Mouse (Mus musculus) neural tube, embryonic 14.5 days (tissue): ENCODE measurements around the gene Dnlz. TPM values are rescaled to one million over a fixed set of nuclear protein-coding genes. Genes with fewer than 3 reads are reported as not detected.

Experiments
- ATAC-seq: fragments of 200-750 bp; cut with Nextera tagmentation; 2 replicates; pipeline ENCODE4 v1.8.0; 2017; ENCODE audit warnings: low read depth, mild to moderate bottlenecking, moderate TSS enrichment, moderate library complexity
- H3K27ac ChIP-seq: fragments of 300-500 bp; sonication (generic); 2 replicates; pipeline ENCODE4 v1.5.1; 2014; ENCODE audit warnings: low read depth, mild to moderate bottlenecking, control low read depth, low read length, moderate library complexity, mixed read lengths
- H3K27me3 ChIP-seq: fragments of 300-500 bp; sonication (generic); 2 replicates; pipeline ENCODE4 v1.6.1; 2014; ENCODE audit warnings: low read length; ENCODE audit not compliant: control insufficient read depth, insufficient read depth
- H3K36me3 ChIP-seq: fragments of 300-500 bp; sonication (generic); 2 replicates; pipeline ENCODE4 v1.6.1; 2014; ENCODE audit warnings: low read length, mixed read lengths; ENCODE audit not compliant: control insufficient read depth, insufficient read depth
- H3K4me1 ChIP-seq: fragments of 300-500 bp; sonication (generic); 2 replicates; pipeline ENCODE4 v1.6.1; 2014; ENCODE audit warnings: low read length; ENCODE audit not compliant: control insufficient read depth, insufficient read depth
- H3K4me2 ChIP-seq: fragments of 300-500 bp; sonication (generic); 2 replicates; pipeline ENCODE4 v1.6.1; 2014; ENCODE audit warnings: mild to moderate bottlenecking, low read depth, low read length, control low read depth
- H3K4me3 ChIP-seq: fragments of 300-500 bp; sonication (generic); 2 replicates; pipeline ENCODE4 v1.5.1; 2014; ENCODE audit warnings: low read depth, low read length, control low read depth, mixed read lengths
- H3K9ac ChIP-seq: fragments of 300-500 bp; sonication (generic); replicated peaks from 2 replicates; pipeline ENCODE4 v1.6.1; 2014; ENCODE audit warnings: low read depth, mild to moderate bottlenecking, control low read depth, low read length, mixed read lengths
- H3K9me3 ChIP-seq: fragments of 300-500 bp; sonication (generic); 2 replicates; pipeline ENCODE4 v1.6.1; 2016; ENCODE audit warnings: low read length; ENCODE audit not compliant: control insufficient read depth
- WGBS: fragments of 180-500 bp; shearing (Covaris S2); extraction: QIAGEN DNeasy Blood & Tissue Kit; methylation state at CpG from one replicate; pipeline ENCODE4 v1.1.7; 2014; 5-methylcytosine and 5-hydroxymethylcytosine counted together
- polyA plus RNA-seq: library from polyadenylated mRNA; unstranded; fragments of >200 nt; fragmentation: Nextera tagmentation; extraction: Ambion mirVana; gene quantifications from 2 replicates; pipeline ENCODE4 v1.2.1, GENCODE M21; 2014

Dnlz gene
- 26.6 and 31.0 TPM in 2 replicates for polyA plus RNA-seq

GRCm38 (mm10) chr2:26351358-26352290 is at the start of gene Dnlz:
Dnlz (minus strand) TSS chr2:26352110.
- H3K27me3 ChIP-seq, result no peaks in the 10 kb centered on the region
- H3K4me1 ChIP-seq, result peaks cover 22% of the 10 kb centered on the region
- H3K4me2 ChIP-seq, result peak within 1 kb of the TSS; percentile 95
- peak within 1 kb of the TSS; percentile 96 for H3K9ac ChIP-seq
- 2% methylated on average over 62 of the region's 62 CpGs for WGBS
- ATAC-seq, result peak; percentile 83
- H3K36me3 ChIP-seq, result peaks cover 19% of the 10 kb centered on the region; the same call in 1 of the 2 replicates
- H3K9me3 ChIP-seq, result no peaks in the 10 kb centered on the region
- peak within 1 kb of the TSS; percentile 76 for H3K4me3 ChIP-seq
- peak within 1 kb of the TSS; percentile 84 for H3K27ac ChIP-seq

- no peaks in the 10 kb centered on the region for H3K9me3 ChIP-seq
- no peaks in the 10 kb centered on the region for H3K27me3 ChIP-seq
- H3K4me1 ChIP-seq, result peaks cover 4% of the 10 kb centered on the region
- peaks cover 56% of the 10 kb centered on the region for H3K36me3 ChIP-seq
- H3K9ac ChIP-seq, result no peak overlapping the region
- H3K4me2 ChIP-seq, result no peak overlapping the region
- ATAC-seq, result no peak
- no peak overlapping the region for H3K4me3 ChIP-seq
- 95% methylated on average over 4 of the region's 4 CpGs for WGBS
- H3K27ac ChIP-seq, result no peak overlapping the region
Observed at GRCm38 (mm10) chr2:26401023-26401422, 49.1 kb upstream of the Dnlz start.

GRCm38 (mm10) chr2:26400296-26400695 is 48.4 kb upstream of the Dnlz start:
- H3K36me3 ChIP-seq, result peaks cover 63% of the 10 kb centered on the region
- no peaks in the 10 kb centered on the region for H3K9me3 ChIP-seq
- no peak overlapping the region for H3K27ac ChIP-seq
- H3K9ac ChIP-seq, result no peak overlapping the region
- no peak overlapping the region for H3K4me3 ChIP-seq
- WGBS, result 93% methylated on average over 5 of the region's 5 CpGs
- no peaks in the 10 kb centered on the region for H3K27me3 ChIP-seq
- no peak overlapping the region for H3K4me2 ChIP-seq
- H3K4me1 ChIP-seq, result no peaks in the 10 kb centered on the region
- no peak for ATAC-seq

DNA sequence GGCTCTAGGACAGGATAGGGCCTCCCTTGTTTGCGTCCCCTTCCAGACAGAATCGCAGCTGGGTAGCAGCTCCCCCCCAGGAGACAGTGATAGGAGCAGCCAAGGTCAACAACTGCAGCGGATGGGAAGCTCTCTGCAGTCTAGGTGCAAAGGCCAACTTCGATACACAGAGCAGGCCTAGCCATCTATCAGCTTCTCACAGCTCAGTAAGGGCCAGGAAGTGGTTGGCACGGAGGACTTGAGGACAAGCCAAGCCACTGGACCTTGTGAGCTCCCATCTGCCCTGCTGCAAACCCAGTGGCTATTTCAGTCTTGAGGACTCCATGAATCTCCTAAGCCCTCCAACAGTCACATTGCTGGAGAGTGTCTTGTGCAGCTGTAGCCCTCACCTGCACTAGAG is 47.7 kb upstream of the Dnlz start:
- no peak overlapping the region for H3K9ac ChIP-seq
- 88% methylated on average over 5 of the region's 5 CpGs for WGBS
- no peak overlapping the region for H3K4me2 ChIP-seq
- H3K9me3 ChIP-seq, result no peaks in the 10 kb centered on the region
- ATAC-seq, result no peak
- H3K36me3 ChIP-seq, result peaks cover 70% of the 10 kb centered on the region
- H3K27ac ChIP-seq, result no peak overlapping the region
- H3K4me1 ChIP-seq, result no peaks in the 10 kb centered on the region
- no peak overlapping the region for H3K4me3 ChIP-seq
- no peaks in the 10 kb centered on the region for H3K27me3 ChIP-seq

DNA sequence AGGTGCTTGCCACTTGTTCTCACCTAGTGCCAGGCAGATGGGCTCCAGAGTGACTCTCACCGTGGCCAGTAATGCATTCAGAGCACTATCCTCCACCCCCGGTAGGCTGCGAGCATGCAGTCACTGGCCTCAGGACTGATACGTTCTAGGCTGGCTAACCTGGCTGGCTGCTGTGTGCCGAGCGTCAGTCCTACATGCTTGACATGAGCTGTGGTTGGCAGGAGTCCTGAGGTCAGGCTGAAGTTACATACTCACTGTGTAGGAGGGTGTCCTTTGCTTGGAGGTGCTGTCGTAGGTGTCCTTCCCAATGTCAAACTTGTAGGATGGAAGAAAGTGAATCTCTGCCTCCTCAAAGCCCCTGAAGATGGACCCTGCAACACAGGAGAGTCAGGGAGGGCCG is 47.1 kb upstream of the Dnlz start:
- no peak for ATAC-seq
- Histone ChIP-seq H3K36me3 (peaks cover 77% of the 10 kb centered on the region), H3K27me3 (no peaks in the 10 kb centered on the region), H3K4me2 (no peak overlapping the region), H3K4me1 (no peaks in the 10 kb centered on the region), H3K27ac (no peak overlapping the region), H3K9ac (no peak overlapping the region), H3K4me3 (no peak overlapping the region), H3K9me3 (no peaks in the 10 kb centered on the region)
- 89% methylated on average over 8 of the region's 8 CpGs for WGBS

- H3K27ac ChIP-seq, result no peak overlapping the region
- no peak overlapping the region for H3K4me2 ChIP-seq
- H3K4me1 ChIP-seq, result peaks cover 13% of the 10 kb centered on the region
- H3K9me3 ChIP-seq, result no peaks in the 10 kb centered on the region
- peaks cover 61% of the 10 kb centered on the region for H3K36me3 ChIP-seq
- no peaks in the 10 kb centered on the region for H3K27me3 ChIP-seq
- no peak overlapping the region for H3K9ac ChIP-seq
- 96% methylated on average over 6 of the region's 6 CpGs for WGBS
- no peak overlapping the region for H3K4me3 ChIP-seq
- ATAC-seq, result no peak
Observed at GRCm38 (mm10) chr2:26391617-26392016, 39.7 kb upstream of the Dnlz start.

DNA sequence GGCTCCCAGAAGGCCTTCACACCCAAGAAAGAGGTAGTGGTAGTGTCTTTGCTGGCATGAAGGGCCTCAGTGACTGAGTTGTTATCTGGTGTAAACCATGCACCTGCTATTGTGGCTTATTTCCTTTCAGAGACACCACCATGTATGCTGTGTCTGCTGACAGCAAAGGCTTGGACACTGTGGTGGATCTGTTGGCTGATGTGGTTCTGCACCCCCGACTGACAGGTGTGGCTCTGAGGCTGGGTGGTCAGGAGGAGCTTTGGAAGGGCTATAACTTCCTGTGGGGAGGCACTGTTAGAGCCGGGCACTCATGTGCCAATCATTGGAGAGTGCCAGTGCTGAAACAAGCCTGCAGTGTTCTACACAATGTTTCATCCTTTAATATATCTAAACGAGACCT is 39.0 kb upstream of the Dnlz start:
- no peak overlapping the region for H3K4me3 ChIP-seq
- peaks cover 59% of the 10 kb centered on the region for H3K36me3 ChIP-seq
- 94% methylated on average over 3 of the region's 3 CpGs for WGBS

DNA sequence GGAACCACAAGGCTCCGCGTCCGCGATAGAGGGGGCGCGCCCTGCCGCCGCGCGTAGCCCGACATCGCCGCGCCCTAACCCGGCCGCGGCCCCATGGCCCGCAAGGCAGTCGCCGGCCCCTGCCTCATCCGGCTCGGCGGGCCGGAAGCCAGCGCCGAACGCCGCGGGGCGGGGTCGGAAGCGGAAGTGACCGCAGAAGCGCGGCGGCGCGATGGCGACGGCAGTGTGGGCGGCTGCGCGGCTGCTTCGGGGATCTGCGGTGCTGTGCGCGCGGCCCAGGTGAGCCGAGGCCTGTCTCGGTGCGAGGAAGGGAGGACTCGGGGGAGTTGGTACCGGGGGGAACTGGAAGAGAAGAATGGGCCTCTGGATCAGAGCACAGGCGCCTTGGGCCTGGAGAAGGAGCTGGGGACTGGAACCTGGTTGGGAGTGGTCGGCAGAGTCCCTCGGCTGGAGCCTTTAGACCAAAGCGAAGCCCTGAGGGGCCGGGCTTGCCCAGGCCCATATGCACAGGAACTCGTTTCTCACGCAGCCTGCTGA is 37.3 kb upstream of the Dnlz start, which contains the start of the genes Entr1 and Pmpca:
TSS of gene Entr1 (minus strand) at position 163 of the 537 bp plus-strand sequence.
TSS of gene Pmpca (plus strand) at position 186 of the 537 bp plus-strand sequence.
- peak within 1 kb of the TSS; percentile 89 for H3K9ac ChIP-seq
- WGBS, result under 1% methylated on average over 45 of the region's 60 CpGs
- no peaks in the 10 kb centered on the region for H3K9me3 ChIP-seq
- peak within 1 kb of the TSS; percentile 97 for H3K4me2 ChIP-seq
- peak within 1 kb of the TSS; percentile 93 for H3K4me3 ChIP-seq
- H3K27ac ChIP-seq, result peak within 1 kb of the TSS; percentile 79
- no peaks in the 10 kb centered on the region for H3K27me3 ChIP-seq
- peaks cover 57% of the 10 kb centered on the region for H3K36me3 ChIP-seq
- ATAC-seq, result peak; percentile 93
- H3K4me1 ChIP-seq, result peaks cover 13% of the 10 kb centered on the region

More for the DNA sequence above, 39.0 kb upstream of the Dnlz start:
- Histone ChIP-seq H3K9ac (no peak overlapping the region), H3K27ac (no peak overlapping the region), H3K27me3 (no peaks in the 10 kb centered on the region), H3K9me3 (no peaks in the 10 kb centered on the region), H3K4me2 (no peak overlapping the region), H3K4me1 (peaks cover 13% of the 10 kb centered on the region)
- no peak for ATAC-seq

DNA sequence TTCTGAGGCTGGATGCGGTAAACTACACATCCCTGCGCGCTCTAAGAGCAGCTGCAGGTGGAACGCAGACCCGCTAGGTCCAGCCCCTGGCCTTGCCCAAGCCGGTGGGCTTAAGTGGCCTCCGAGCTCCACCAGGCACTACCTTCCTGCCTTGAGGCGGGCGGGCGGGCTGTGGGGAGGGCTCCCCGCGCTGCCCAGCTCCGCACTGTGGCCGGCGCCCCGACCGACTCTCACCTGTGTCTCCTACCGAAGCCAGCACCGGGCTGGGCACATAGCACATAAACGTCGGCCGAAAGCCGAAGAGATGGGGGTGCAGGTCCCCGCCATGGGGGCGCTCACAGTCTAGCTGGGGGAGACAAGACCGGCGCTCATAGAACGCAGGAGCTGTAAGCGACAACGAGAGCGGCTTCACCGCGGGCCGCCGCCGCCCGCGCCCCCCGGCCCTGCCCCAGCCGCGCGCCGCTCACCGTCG is 36.8 kb upstream of the Dnlz start:
- Histone ChIP-seq H3K36me3 (peaks cover 58% of the 10 kb centered on the region), H3K9ac (peak overlapping the region; percentile 89), H3K4me2 (peak overlapping the region; percentile 97), H3K27ac (peak overlapping the region; percentile 79), H3K4me1 (peaks cover 13% of the 10 kb centered on the region), H3K27me3 (no peaks in the 10 kb centered on the region), H3K9me3 (no peaks in the 10 kb centered on the region), H3K4me3 (peak overlapping the region; percentile 93)
- under 1% methylated on average over 23 of the region's 45 CpGs for WGBS
- peak; percentile 55 for ATAC-seq
